Mouse (Mus musculus) forelimb bud, embryonic 11.5 days (tissue): ENCODE results near the gene Zp3r.
A peak's percentile ranks its signal among the peaks of the same experiment; 100 is the strongest.
"Not testable (repeated sequence)": the region's sequence is repeated elsewhere in the genome, so short reads cannot be mapped to it uniquely, and the experiment has no call there.

ENCODE experiments used
- DNase-seq: peaks from one replicate; pipeline ENCODE4 v3.0.0-alpha.2; 2012; ENCODE audit warnings: low read depth, low spot score

Zp3r gene

GRCm38 (mm10) chr1:130629521-130629920, at the start of gene Zp3r:
TSS of gene Zp3r (minus strand) at chr1:130629621.
- DNase-seq = no peak

- no peak for DNase-seq
Observed at GRCm38 (mm10) chr1:130678551-130678950, 49.1 kb upstream of the Zp3r start.

GRCm38 (mm10) chr1:130663576-130663975, 34.2 kb upstream of the Zp3r start:
- DNase-seq = not testable (repeated sequence)

- no peak for DNase-seq
Observed at GRCm38 (mm10) chr1:130661454-130661853, 32.0 kb upstream of the Zp3r start, which contains the start of gene C4bp. TSS of gene C4bp (minus strand) at chr1:130661632.

- not testable (repeated sequence) for DNase-seq
Observed at GRCm38 (mm10) chr1:130659641-130660040, 30.2 kb upstream of the Zp3r start.

- no peak for DNase-seq
Observed at GRCm38 (mm10) chr1:130644103-130644502, 14.7 kb upstream of the Zp3r start.

GRCm38 (mm10) chr1:130640967-130641366, 11.5 kb upstream of the Zp3r start:
- no peak for DNase-seq

- DNase-seq = peak; percentile 67
Observed at GRCm38 (mm10) chr1:130633761-130634410, 4.5 kb upstream of the Zp3r start.

GRCm38 (mm10) chr1:130633316-130633715, 3.9 kb upstream of the Zp3r start:
- DNase-seq = no peak

- no peak for DNase-seq
Observed at GRCm38 (mm10) chr1:130596291-130596690, 33.1 kb downstream of the Zp3r start.

GRCm38 (mm10) chr1:130588659-130589058, 40.8 kb downstream of the Zp3r start:
- DNase-seq = no peak

GRCm38 (mm10) chr1:130576389-130576788, 53.0 kb downstream of the Zp3r start:
- DNase-seq = no peak

GRCm38 (mm10) chr1:130575962-130576361, 53.5 kb downstream of the Zp3r start:
- peak; percentile 16 for DNase-seq

- DNase-seq = no peak
Observed at GRCm38 (mm10) chr1:130551407-130552249, 77.8 kb downstream of the Zp3r start.

GRCm38 (mm10) chr1:130550242-130551167, 78.9 kb downstream of the Zp3r start:
- peak; percentile 28 for DNase-seq

GRCm38 (mm10) chr1:130549698-130550097, 79.7 kb downstream of the Zp3r start:
- no peak for DNase-seq

- DNase-seq = peak; percentile 63
Observed at GRCm38 (mm10) chr1:130549160-130549559, 80.3 kb downstream of the Zp3r start.

GRCm38 (mm10) chr1:130547674-130548429, 81.6 kb downstream of the Zp3r start:
- peak; percentile 55 for DNase-seq
